Mouse (Mus musculus) central nervous system, embryonic 18 days (tissue): ENCODE data around the gene Morf4l2. TPM values are rescaled to one million over a fixed set of nuclear protein-coding genes. Genes with fewer than 3 reads are reported as not detected.

Experiments
- polyA plus RNA-seq: library from polyadenylated mRNA; depleted of rRNA; stranded (reverse); fragments of >200 nt; gene quantifications from 2 replicates; pipeline ENCODE4 v1.2.3, GENCODE M21; 2012; rRNA removed

Gene Morf4l2
- 467 and 514 TPM in 2 replicates for polyA plus RNA-seq

DNA sequence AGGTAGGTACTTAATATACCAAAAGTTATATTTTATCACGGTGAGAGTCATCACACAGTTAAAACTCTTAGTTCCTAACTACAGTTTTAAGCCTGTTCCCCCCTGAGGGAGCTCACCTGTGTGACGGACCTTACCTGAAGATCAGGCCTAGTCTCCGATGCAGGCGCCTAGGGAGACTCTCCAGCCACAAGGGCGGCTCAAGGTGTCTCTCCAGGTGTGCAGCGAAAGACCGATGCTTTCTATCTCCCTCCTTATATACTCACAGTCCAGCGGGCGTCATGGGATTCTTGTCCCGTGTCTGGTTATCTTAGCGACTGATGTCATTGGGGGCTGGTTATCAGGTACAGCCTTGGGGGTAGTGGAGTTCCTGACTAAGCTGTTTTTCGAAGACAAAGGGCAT lies at the start of gene Morf4l2:
Gene Morf4l2, minus strand, starts transcription at position 232 of the 400 bp plus-strand sequence.

DNA sequence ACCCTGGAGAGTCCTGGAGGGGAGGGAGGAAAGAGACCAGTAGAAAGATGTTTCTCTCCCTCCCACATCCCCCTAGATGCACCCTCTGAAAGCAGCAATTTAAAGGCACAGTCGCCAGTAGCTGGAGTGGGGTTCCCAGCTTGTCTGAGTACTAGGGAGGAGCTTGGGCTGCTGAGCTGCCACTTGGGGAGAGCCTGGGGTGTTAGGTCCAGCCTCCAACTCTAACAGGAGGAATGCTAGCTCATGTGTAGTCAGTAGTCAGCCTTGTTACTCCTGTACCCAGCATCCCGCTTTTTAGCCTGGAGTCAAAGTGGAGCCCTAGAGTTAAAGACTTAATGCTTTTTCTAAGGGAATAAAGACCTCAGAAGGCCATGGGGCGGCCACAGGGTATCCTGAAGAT lies 36.6 kb upstream of the Morf4l2 start, which contains the start of gene Glra4:
Gene Glra4, minus strand, starts transcription at position 101 of the 400 bp plus-strand sequence.

DNA sequence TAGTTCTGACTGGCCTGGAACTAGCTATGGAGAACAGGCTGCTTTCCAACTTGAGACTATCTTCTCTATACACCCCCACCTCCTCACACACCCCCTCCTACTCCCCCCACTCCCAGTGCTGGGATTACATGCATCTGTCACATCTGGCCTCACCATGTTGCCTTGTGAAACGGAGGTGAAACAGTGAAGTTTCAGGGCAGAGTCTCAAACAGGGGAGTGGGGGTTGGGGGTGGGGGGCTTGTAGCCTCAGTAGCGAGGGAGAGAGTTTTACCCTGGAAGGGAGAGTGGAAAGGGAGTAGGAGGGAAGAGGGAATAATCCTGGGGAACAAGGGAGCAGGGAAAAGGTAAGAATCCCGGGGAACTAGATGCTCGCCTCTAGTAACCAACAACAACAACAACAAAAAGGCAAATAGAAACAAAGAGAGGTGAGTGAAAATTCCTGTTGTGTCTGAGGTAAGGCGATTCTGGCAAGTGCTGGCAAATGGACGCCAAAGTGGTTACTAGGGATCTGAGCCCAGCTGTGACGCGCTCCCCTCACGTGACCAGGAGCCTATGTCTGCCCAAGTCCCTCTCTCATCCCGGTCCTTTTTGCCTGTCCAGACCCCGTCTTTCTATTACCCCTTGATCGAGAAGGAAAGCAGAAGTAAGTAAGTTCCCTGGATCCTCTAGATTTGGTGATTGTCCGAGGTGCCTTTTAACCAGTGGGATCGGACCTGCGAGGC lies 35.9 kb downstream of the Morf4l2 start, which contains the start of gene Tceal1:
Gene Tceal1, plus strand, starts transcription at position 537 of the 722 bp plus-strand sequence.

Other genes with a start within 250 kb of the Morf4l2 start
- gene Kir3dl1, start 225.7 kb downstream of the Morf4l2 start, polyA plus RNA-seq, result not detected in 2 replicates
- gene Kir3dl2, start 199.6 kb downstream of the Morf4l2 start, polyA plus RNA-seq, result 0.45 and 0.49 TPM in 2 replicates
- gene Tceal3, start 152.8 kb downstream of the Morf4l2 start, polyA plus RNA-seq, result 136 and 163 TPM in 2 replicates
- 15.3 and 16.9 TPM in 2 replicates for gene Tceal1, start 35.7 kb downstream of the Morf4l2 start, polyA plus RNA-seq
- 0.04 TPM in 1 of 2 replicates, not detected in the other for gene Glra4, start 36.5 kb upstream of the Morf4l2 start, polyA plus RNA-seq
- 25.5 and 26.3 TPM in 2 replicates for gene Plp1, start 79.0 kb upstream of the Morf4l2 start, polyA plus RNA-seq
- gene Rab9b, start 125.1 kb upstream of the Morf4l2 start, polyA plus RNA-seq, result 13.5 and 14.5 TPM in 2 replicates
- not detected in 2 replicates for gene H2bfm, start 183.6 kb upstream of the Morf4l2 start, polyA plus RNA-seq
- gene Tmsb15b2, start 231.8 kb upstream of the Morf4l2 start, polyA plus RNA-seq, result 58.1 and 64.6 TPM in 2 replicates
- gene Tmsb15l, start 233.2 kb upstream of the Morf4l2 start, polyA plus RNA-seq, result 14.7 and 16.4 TPM in 2 replicates
- gene Tmsb15b1, start 233.2 kb upstream of the Morf4l2 start, polyA plus RNA-seq, result 27.6 and 30.1 TPM in 2 replicates
- 298 and 323 TPM in 2 replicates for gene Zcchc18, start 249.5 kb upstream of the Morf4l2 start, polyA plus RNA-seq